9 mouse cellular contexts compared by ENCODE assay signal in genomic region chr13:19622573-19623227, GRCm38 (mm10). TPM values are rescaled to one million over a fixed set of nuclear protein-coding genes. Genes with fewer than 3 reads are reported as not detected.
DNase-seq lines count a peak whose midpoint lies in the region; ATAC-seq and TF ChIP-seq lines count a peak whose summit lies in the region.
"Had no signal": no experiment of that assay in that cellular context is flagged by ENCODE, and none has a peak within 500 bp of the region (broad histone marks: within the 10 kb centered on the region; RNA-seq: fewer than 3 reads in every experiment).

Sfrp4 (plus strand) TSS chr13:19623104.

- H3K27ac ChIP-seq in thymus, adult 2 months (ENCODE audit: control insufficient read depth, insufficient read depth, low read length): no peak within 1 kb of the TSS
- no peak within 1 kb of the TSS for H3K27ac ChIP-seq in heart, adult 2 months
- no peak within 1 kb of the TSS for H3K27ac ChIP-seq in kidney, embryonic 15.5 days
- H3K27ac ChIP-seq in neural tube, embryonic 15.5 days (replicated peaks): no peak within 1 kb of the TSS

- peak within 1 kb of the TSS; percentile 94 for H3K4me2 ChIP-seq in kidney, embryonic 15.5 days
- peak within 1 kb of the TSS; percentile 89 for H3K4me2 ChIP-seq in neural tube, embryonic 15.5 days

- intact Hi-C loops in heart, adult 2 months (cut with DNase I): no loop called here

- no peaks in the 10 kb centered on the region; the same call in 1 of the 2 replicates for H3K27me3 ChIP-seq in thymus, adult 2 months (ENCODE audit: control insufficient read depth, insufficient read depth, low read length)
- peaks cover 3% of the 10 kb centered on the region; the same call in 1 of the 2 replicates for H3K27me3 ChIP-seq in heart, adult 2 months (ENCODE audit: control insufficient read depth, insufficient read depth, low read length)
- H3K27me3 ChIP-seq in kidney, embryonic 15.5 days: peaks cover 31% of the 10 kb centered on the region
- H3K27me3 ChIP-seq in neural tube, embryonic 15.5 days (replicated peaks): 0 out of 2 replicates have a peak, but pooled peaks cover 7% of the 10 kb centered on the region

- no peak for TF ChIP-seq POLR2A in thymus, adult 2 months (IDR thresholded peaks at IDR 0.05; ENCODE audit: control insufficient read depth, extremely low read depth, insufficient read depth, low read length, poor library complexity)
- no peak for TF ChIP-seq POLR2A in heart, adult 2 months (IDR thresholded peaks at IDR 0.05; ENCODE audit: insufficient read depth, low read depth, low read length)
- no peak for TF ChIP-seq POLR2A in lung, adult 2 months (IDR thresholded peaks at IDR 0.05; ENCODE audit: borderline replicate concordance, extremely low read depth, low read depth, low read length)

- no peaks in the 10 kb centered on the region for H3K36me3 ChIP-seq in thymus, adult 2 months (ENCODE audit: control insufficient read depth, insufficient read depth, low read length)
- H3K36me3 ChIP-seq in heart, adult 2 months (ENCODE audit: control insufficient read depth, insufficient read depth, low read length): no peaks in the 10 kb centered on the region
- no peaks in the 10 kb centered on the region for H3K36me3 ChIP-seq in kidney, embryonic 15.5 days
- no peaks in the 10 kb centered on the region for H3K36me3 ChIP-seq in neural tube, embryonic 15.5 days

- peak within 1 kb of the TSS; percentile 28; the same call in 1 of the 2 replicates for H3K9ac ChIP-seq in heart, adult 2 months (ENCODE audit: low read depth, low read length)
- H3K9ac ChIP-seq in kidney, embryonic 15.5 days: peak within 1 kb of the TSS; percentile 39
- peak within 1 kb of the TSS; percentile 64 for H3K9ac ChIP-seq in neural tube, embryonic 15.5 days (replicated peaks)

- H3K4me1 ChIP-seq in thymus, adult 2 months (replicated peaks; ENCODE audit: control insufficient read depth, insufficient read depth, low read length): no peaks in the 10 kb centered on the region; the same call in 1 of the 2 replicates
- H3K4me1 ChIP-seq in heart, adult 2 months (ENCODE audit: control insufficient read depth, insufficient read depth, low read length): peaks cover 4% of the 10 kb centered on the region; the same call in 1 of the 2 replicates
- H3K4me1 ChIP-seq in kidney, embryonic 15.5 days: peaks cover 13% of the 10 kb centered on the region
- peaks cover 4% of the 10 kb centered on the region for H3K4me1 ChIP-seq in lung, adult 2 months (ENCODE audit: control insufficient read depth, insufficient read depth, low read length)
- peaks cover 25% of the 10 kb centered on the region for H3K4me1 ChIP-seq in neural tube, embryonic 15.5 days

- peak; percentile 6 for DNase-seq in thymus, postnatal 14 days
- DNase-seq in thymus, adult 2 months: no peak
- peak; percentile 62 for DNase-seq in embryo, embryonic 9.5 days (ENCODE audit: extremely low spot score)
- peak; percentile 45 to 60 for DNase-seq in heart, adult 2 months
- DNase-seq in lung, adult 2 months: peak; percentile 19

- no peaks in the 10 kb centered on the region for H3K9me3 ChIP-seq in kidney, embryonic 15.5 days (replicated peaks)
- no peaks in the 10 kb centered on the region for H3K9me3 ChIP-seq in neural tube, embryonic 15.5 days (replicated peaks)

- ATAC-seq in kidney, embryonic 15.5 days (replicated peaks; ENCODE audit: low FRiP score): peak; percentile 49; the same call in 1 of the 2 replicates
- peak; percentile 59 for ATAC-seq in neural tube, embryonic 15.5 days (ENCODE audit: low FRiP score)
- ATAC-seq in inflammation-experienced regulatory T-cells, adult 6 months: no peak

- H3K4me3 ChIP-seq in thymus, adult 2 months (ENCODE audit: control insufficient read depth, insufficient read depth, low read length): no peak within 1 kb of the TSS
- H3K4me3 ChIP-seq in heart, adult 2 months: peak within 1 kb of the TSS; percentile 40
- H3K4me3 ChIP-seq in kidney, embryonic 15.5 days (replicated peaks): peak within 1 kb of the TSS; percentile 50
- peak within 1 kb of the TSS; percentile 40 for H3K4me3 ChIP-seq in lung, adult 2 months (replicated peaks; ENCODE audit: extremely low read depth, low read depth, low read length)
- peak within 1 kb of the TSS; percentile 51 for H3K4me3 ChIP-seq in neural tube, embryonic 15.5 days (replicated peaks)

- WGBS in thymus, adult 2 months: 6% methylated on average over 25 of the region's 25 CpGs
- 5% methylated on average over 25 of the region's 25 CpGs for WGBS in heart, adult 2 months
- 3% methylated on average over 25 of the region's 25 CpGs for WGBS in kidney, embryonic 15.5 days
- WGBS in lung, adult 2 months: 5% methylated on average over 25 of the region's 25 CpGs
- 3% methylated on average over 25 of the region's 25 CpGs for WGBS in neural tube, embryonic 15.5 days

- no peak for TF ChIP-seq EP300 in heart, adult 2 months (IDR thresholded peaks at IDR 0.05; ENCODE audit: insufficient read depth, low read depth, low read length)

- no peak for TF ChIP-seq CTCF in thymus, adult 2 months (IDR thresholded peaks at IDR 0.05; ENCODE audit: borderline replicate concordance, control insufficient read depth, extremely low read depth, insufficient read depth, low read length, poor library complexity)
- peak; percentile 49 for TF ChIP-seq CTCF in heart, adult 2 months (IDR thresholded peaks at IDR 0.05)
- peak; percentile 27; the same call in 1 of the 2 replicates for TF ChIP-seq CTCF in lung, adult 2 months (IDR thresholded peaks at IDR 0.05; ENCODE audit: insufficient read depth, low read length)

- H3K79me2 ChIP-seq in heart, adult 2 months (replicated peaks; ENCODE audit: control insufficient read depth, insufficient read depth, low read length): no peaks in the 10 kb centered on the region

RNA-seq across cellular contexts. Expression of gene Sfrp4, which starts in this region (rescaled TPM):
- polyA plus RNA-seq in thymus, adult 2 months (2012; rRNA removed): 0.85 and 1.8 TPM in 2 replicates
- total RNA-seq in heart, adult 2 months (2021): under 1 TPM; 0.31 to 0.32 TPM
- 1.1 and 1.3 TPM in 2 replicates for polyA plus RNA-seq in heart, adult 2 months (2012; rRNA removed)
- 4.1 and 6.4 TPM in 2 replicates for polyA plus RNA-seq in kidney, embryonic 15.5 days (2015; fragmentation: Nextera tagmentation; extraction: Ambion mirVana)
- polyA plus RNA-seq in lung, adult 2 months (2012; rRNA removed): 1.9 and 4.2 TPM in 2 replicates
- 3.4 and 4.0 TPM in 2 replicates for polyA plus RNA-seq in neural tube, embryonic 15.5 days (2015; fragmentation: Nextera tagmentation; extraction: Ambion mirVana)
- not detected for polyA plus RNA-seq in inflammation-experienced regulatory T-cells, adult 6 months (2017; shearing (Covaris generic))
- total RNA-seq: neutrophil, adult 5-6 weeks had no signal
